Mouse (Mus musculus): ENCODE results near the gene Hs2st1.
"Not testable (repeated sequence)": the region's sequence is repeated elsewhere in the genome, so short reads cannot be mapped to it uniquely, and the experiment has no call there.

Hs2st1 gene

DNA sequence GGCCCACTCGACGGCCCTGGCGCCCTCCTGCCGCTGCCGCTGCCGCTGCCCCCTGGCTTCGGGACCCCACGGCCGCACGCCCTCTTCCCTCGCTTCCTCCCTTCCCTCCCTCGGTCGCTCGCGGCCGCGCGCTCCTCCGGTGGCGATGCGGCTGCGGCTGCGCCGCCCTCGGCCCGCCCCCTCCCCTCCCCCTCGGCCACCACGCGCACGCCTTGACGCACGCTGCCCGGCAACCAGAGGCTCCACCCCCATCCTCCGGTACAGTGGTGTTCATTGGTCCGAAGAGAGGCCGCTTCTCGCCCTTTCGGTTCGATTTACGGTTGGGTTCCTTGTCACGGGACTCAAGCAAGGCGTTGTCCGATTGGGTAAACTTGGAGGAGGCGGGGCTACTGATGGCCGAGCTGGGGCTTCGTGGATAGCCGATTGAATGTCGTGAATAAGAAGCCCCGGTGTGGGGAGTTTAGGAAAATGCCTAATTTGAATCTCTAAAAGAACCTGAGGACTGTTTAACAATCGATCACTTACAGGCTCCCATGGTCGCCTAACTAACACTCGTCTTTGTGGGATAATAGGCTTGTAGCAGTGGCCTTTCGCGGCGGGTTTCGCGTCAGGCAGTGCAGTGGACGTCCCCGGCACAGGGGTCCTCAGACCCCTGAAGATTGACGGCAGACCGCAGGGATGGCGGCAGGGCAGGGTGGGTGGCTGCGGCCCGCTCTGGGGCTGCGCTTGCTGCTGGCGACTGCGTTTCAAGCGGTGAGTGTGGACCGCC lies at the start of gene Hs2st1, which contains the start of gene Selenof:
Gene Hs2st1 (minus strand): TSS at position 135 of the 769 bp plus-strand sequence.
Gene Selenof (plus strand): TSS at position 258 of the 769 bp plus-strand sequence.
- DNase-seq (ENCODE audit: low spot score in 2 of 2), result peak; percentile 97 to 99

- no peak for DNase-seq (ENCODE audit: low spot score in 2 of 2)
These were observed 47.7 kb upstream of the Hs2st1 start for GRCm38 (mm10) chr3:144617633-144618180.

DNA sequence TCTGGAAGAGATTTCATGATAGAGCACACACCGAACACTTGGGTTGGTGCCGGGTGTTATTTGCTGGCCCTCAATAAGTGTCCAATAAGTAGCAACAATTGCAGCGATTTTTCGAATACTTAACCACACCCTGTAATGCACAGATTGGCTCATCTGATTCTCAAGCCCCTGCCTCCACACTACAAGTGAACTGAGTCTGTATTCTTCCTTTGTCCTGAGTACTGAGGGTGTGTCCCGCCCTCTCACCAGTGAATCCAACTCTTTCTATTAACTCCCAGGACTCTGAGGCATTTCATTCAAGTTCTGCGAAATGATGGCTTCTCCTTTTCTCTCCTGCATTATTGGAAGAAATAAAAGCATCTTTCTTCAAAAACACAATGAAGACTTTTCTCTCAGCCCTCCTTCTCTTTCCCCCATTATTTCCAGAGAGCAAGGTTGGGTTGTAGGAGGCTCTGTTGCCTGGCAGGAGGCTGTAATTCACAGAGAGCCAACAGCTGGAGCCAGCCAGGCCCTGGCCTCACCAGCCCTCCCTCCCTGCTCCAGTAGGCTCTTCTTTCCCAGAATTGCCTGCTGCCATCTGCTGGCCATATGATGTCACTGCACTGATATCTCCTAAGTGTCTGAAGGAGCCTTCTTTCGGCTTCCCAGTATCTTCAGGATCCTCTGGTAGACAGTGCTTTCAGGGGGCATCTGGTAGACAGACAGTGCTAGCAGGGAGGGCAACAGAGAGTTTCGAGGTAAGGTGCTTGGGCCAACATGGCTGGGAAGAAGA lies 46.9 kb upstream of the Hs2st1 start:
- DNase-seq (ENCODE audit: low spot score in 2 of 2), result peak; percentile 74 to 83

DNA sequence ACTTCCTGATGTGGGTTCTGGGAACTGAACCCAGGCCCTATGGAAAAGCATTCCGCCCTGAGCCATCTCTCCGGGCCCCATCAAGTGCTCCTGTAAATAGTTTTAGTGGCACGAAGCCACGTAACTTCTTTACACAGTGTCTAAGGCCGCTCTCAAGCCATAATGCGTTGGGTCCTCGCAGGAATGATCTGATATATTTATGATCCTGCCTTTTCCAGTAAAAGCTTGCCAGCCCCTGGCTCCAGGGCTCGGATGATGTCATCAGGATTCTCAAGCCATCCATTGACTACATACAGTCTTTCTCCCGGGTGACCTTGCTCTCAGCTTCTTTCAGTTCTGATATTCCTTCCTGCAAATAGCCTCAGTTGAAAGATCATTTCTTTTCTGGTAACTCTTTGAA lies 45.5 kb upstream of the Hs2st1 start:
- DNase-seq (ENCODE audit: low spot score in 2 of 2), result no peak

DNA sequence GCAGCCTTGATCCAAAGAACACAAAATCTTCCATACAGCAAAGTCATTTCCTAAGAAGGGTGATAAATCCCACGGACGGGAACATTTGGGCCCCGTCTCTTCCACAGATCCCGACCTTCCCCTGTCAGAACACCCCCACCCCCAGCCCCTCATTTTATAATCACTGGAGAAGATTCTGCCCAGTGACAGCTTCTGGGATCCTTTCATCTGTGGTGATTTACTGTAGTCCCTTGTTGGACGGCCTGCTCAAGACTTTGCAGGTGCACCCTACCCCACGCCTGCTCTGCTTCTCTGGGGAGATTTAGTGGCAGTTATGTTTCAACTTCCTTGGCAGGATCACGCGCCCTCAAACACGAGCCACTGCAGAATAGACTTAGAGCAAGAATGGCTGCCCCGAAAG lies 44.7 kb upstream of the Hs2st1 start:
- DNase-seq (ENCODE audit: low spot score in 2 of 2), result no peak

GRCm38 (mm10) chr3:144614277-144614676 lies 44.3 kb upstream of the Hs2st1 start:
- no peak for DNase-seq (ENCODE audit: low spot score in 2 of 2)

DNA sequence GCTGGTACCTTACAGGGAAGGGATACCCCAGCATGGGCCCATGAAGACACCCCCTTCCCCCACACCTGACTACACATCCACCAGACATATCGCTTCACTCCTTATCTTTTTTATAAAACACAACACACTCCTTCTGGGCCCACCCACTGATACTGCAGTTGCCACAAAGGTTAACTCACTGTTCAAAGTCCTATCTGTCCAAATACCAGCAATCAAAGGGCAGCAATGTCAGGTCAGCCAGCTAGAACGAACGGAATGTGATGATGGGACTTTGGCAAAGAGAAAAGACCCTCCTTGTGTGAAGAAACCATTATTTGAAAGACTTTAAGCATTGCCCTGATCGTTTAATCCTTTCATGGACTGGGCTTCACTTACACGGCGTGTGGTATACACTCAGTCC lies 42.4 kb upstream of the Hs2st1 start:
- no peak for DNase-seq (ENCODE audit: low spot score in 2 of 2)

GRCm38 (mm10) chr3:144611626-144612271 lies 41.8 kb upstream of the Hs2st1 start:
- no peak for DNase-seq (ENCODE audit: low spot score in 2 of 2)

DNA sequence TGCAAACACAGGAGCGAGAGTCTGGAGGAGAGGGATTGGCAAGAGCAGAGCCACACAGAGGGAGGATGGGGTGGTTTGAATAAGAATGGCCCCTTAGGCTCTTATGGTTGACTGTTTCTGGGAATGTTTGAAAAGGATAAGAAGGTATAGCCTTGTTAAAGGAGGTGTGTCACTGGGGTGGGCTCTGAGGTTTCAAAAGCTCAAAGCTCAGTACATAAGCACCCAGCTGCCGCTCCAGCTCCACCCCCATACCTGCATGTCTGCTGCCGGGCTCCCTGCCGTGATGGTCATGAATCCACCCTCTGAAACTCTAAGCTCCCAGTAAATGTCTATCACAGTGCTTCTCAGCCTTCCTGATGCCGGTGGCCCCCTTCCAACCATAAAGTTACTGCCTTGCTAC lies 40.8 kb upstream of the Hs2st1 start:
- DNase-seq (ENCODE audit: low spot score in 2 of 2), result no peak

DNA sequence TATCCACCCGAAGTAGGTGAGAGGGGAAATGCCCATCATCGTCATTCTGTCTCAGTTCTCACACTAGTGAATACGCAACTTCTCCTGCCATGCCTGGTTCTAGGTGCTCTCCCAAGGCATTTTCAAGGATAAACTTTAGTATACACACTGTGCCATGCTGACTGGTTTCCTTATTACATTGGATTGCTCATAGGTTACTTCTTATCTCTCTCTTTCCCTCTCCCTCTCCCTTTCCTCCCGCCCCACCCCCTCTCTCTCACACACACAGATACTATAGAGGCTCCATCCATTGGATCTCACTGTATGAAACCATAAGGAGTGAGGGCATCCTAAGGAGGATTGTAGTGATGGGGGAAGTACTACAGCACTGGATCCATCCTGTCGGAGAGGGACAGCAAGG lies 38.1 kb upstream of the Hs2st1 start:
- no peak for DNase-seq (ENCODE audit: low spot score in 2 of 2)

DNA sequence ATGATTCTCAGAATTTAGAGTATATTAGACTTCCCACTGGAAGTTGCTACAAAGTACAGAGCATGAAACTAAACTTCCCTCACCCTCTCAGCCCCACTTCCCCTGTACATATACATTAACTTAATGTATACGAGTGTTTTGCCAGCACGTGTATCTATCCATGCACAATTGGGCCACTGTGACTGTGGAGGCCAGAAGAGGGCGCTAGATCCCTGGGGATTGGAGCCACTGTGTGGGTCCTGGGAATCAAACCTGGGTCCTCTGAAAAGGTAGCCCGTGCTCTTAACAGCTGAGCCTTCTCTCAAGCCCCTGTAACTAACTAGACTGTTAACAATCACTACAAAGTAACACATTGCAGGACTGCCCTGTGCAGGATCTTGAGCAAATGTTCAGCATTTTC lies 36.5 kb upstream of the Hs2st1 start:
- no peak for DNase-seq (ENCODE audit: low spot score in 2 of 2)

DNA sequence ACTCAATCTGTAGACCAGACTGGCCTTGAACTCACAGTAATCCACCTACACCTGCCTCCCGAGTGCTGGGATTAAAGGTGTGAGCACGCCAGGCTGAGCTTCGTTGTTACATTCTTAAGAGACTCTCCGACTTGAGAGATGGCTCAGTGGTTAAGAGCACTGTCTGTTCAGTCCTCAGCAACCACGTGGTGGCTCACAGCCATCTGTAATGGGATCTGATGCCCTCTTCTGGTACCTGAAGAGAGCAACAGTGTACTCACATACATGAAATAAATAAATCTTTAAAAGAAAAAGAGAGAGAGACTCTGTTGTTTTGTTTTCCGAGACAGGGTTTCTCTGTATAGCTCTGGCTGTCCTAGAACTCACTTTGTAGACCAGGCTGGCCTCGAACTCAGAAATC lies 35.8 kb upstream of the Hs2st1 start:
- DNase-seq (ENCODE audit: low spot score in 2 of 2), result not testable (repeated sequence)

GRCm38 (mm10) chr3:144604205-144604604 lies 34.2 kb upstream of the Hs2st1 start:
- no peak for DNase-seq (ENCODE audit: low spot score in 2 of 2)

GRCm38 (mm10) chr3:144603558-144603957 lies 33.6 kb upstream of the Hs2st1 start:
- DNase-seq (ENCODE audit: low spot score in 2 of 2), result no peak

DNA sequence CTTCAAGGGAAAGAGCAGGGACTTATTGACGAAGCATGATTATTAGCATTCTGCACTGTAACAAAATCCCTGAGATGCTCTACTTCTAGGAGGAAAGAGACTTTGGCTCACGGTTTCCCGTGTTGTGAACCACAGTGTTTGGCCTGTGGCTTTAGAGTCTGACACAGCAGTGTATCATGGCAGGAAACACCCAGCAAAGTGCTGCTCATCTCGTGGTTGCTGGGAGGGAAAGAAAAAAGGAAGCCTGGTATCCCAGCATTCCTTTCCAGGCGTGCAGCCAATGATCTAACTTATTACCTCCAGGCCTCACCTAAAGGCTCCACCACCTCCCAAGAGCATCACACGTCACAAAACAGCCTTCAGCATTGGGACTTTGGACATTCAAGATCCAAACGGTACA lies 32.8 kb upstream of the Hs2st1 start:
- no peak for DNase-seq (ENCODE audit: low spot score in 2 of 2)

GRCm38 (mm10) chr3:144602413-144602812 lies 32.4 kb upstream of the Hs2st1 start:
- DNase-seq (ENCODE audit: low spot score in 2 of 2), result no peak

GRCm38 (mm10) chr3:144597790-144598467 lies 27.9 kb upstream of the Hs2st1 start:
- no peak for DNase-seq (ENCODE audit: low spot score in 2 of 2)

DNA sequence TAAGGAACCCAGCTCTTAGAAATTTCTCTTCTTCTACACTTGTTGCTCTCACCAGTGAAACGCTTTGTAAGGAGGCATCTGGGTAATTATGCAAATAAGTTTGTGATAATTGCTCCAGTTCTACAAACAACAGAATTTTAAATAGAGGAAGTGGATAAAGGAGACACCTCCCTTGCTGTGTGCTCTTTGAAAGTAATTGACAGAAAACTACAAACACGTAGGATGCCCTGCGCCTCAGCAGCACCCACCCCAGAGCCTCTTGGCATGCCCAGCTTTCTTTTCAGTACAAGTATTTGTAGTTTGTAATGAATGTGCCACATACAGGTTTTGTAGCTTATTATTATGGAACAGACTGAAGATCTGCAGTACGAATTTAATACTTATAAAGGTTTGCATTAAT lies 27.1 kb upstream of the Hs2st1 start:
- DNase-seq (ENCODE audit: low spot score in 2 of 2), result no peak

DNA sequence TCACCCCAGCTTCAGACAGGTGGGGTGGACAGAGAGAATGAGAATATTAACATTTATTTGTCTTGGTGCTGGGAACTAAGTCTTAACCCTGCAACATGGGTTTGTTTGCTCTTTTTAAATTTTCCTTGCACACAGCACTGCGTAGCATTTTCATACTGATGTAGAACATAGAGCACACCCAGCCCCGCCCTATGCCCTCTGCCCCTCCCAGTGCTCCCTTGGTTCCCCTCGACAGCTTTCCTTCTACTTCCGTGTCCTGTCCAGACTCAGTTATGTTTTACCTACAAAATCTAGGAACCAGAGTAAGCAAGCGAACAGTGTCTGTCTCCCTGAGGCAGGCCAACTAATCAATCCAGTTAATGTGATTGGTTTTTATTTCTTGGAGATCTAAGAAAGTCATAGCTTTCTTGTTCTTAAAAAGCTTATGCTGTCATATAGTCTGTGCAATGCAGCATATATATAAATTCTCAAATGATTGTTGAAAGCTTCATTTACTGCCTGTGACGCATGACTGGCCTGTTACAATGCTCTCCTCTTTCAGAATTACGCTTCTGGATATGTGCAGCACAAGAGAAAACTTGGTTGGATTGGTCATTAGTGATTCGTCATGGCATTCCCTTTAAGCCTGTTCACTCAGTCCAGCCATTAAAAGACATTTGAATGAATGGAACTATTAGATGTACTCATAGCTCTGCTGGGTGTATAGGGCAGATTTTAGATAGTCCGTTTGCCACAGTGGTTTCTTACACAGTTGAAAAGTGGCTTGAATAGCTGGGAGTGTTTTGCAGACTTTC lies 23.2 kb upstream of the Hs2st1 start:
- no peak for DNase-seq (ENCODE audit: low spot score in 2 of 2)

GRCm38 (mm10) chr3:144589189-144589890 lies 19.4 kb upstream of the Hs2st1 start:
- no peak for DNase-seq (ENCODE audit: low spot score in 2 of 2)
